Mouse (Mus musculus) Patski (cell line): Measurements from ENCODE around the gene Vgll4. TPM values are rescaled to one million over a fixed set of nuclear protein-coding genes. Genes with fewer than 3 reads are reported as not detected.
A peak's percentile ranks its signal among the peaks of the same experiment; 100 is the strongest.

Experiments
- ATAC-seq: fragments of 100-300 bp; one replicate; pipeline ENCODE4 v1.8.0; 2021
- CTCF ChIA-PET: fragments of 350-600 bp; sonication (Branson Sonifier 250); formaldehyde crosslinking; loops from one replicate; lab custom pipeline; 2022; ENCODE audit warnings: inconsistent platforms; lab: Charles Lee
- POLR2A ChIA-PET: fragments of 350-600 bp; sonication (Branson Sonifier 250); formaldehyde crosslinking; loops from one replicate; lab custom pipeline; 2022; ENCODE audit warnings: antibody characterized with exemption, inconsistent platforms; lab: Charles Lee
- DNase-seq: peaks from one replicate; pipeline ENCODE4 v3.0.0-alpha.2; 2011; ENCODE audit warnings: low read depth, low spot score
- H3K27me3 ChIP-seq: fragments of 371-371 bp; one replicate; pipeline ENCODE4 v1.5.1; 2021
- CTCF ChIP-seq: fragments of 100-300 bp; IDR thresholded peaks from one replicate; pipeline ENCODE4 v1.5.1; 2021
- in situ Hi-C: fragments of 300-500 bp; cut with MboI; formaldehyde crosslinking; loops from 3 replicates; pipeline ENCODE4 v1.11.1; 2018; ENCODE audit warnings: low pct_unique_long_range_greater_than_20kb, mixed read lengths
- polyA plus RNA-seq: library from polyadenylated mRNA; unstranded; gene quantifications from one replicate; pipeline ENCODE4 v1.2.3, GENCODE M21; 2021

Vgll4 gene
- polyA plus RNA-seq, 1 experiment from 2014 or later = 98.0 TPM

DNA sequence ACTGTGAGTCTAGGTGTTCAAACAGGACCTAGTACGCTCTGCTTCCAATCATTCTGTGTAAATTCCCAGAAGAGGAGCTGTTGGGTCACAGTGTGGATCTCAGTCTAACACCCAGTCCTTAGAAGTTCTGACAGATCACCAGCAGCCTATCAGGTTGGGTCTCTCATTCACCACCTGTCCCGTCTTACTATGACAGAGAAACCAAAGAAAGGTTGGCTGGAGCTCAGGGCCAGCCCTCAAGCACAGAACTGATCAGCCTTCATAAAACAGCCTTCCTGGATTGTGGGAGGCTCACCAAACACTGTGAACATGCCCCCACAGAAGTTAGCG lies 96.0 kb downstream of the Vgll4 start:
- no peaks in the 10 kb centered on the region for H3K27me3 ChIP-seq
- ChIA-PET POLR2A (interaction anchor here (1.1 kb wide), 1 partner anchor 9 kb away, joined by 3 read pairs; no protein-coding TSS in a partner anchor), CTCF (interaction anchor here (0.9 to 2.7 kb wide), 4 partner anchors 9 to 46 kb away, joined by 3 to 8 read pairs (median 4); no protein-coding TSS in a partner anchor)
- DNase-seq = no peak
- ATAC-seq = no peak
- in situ Hi-C loops = no loop called here
- TF ChIP-seq CTCF = no peak

DNA sequence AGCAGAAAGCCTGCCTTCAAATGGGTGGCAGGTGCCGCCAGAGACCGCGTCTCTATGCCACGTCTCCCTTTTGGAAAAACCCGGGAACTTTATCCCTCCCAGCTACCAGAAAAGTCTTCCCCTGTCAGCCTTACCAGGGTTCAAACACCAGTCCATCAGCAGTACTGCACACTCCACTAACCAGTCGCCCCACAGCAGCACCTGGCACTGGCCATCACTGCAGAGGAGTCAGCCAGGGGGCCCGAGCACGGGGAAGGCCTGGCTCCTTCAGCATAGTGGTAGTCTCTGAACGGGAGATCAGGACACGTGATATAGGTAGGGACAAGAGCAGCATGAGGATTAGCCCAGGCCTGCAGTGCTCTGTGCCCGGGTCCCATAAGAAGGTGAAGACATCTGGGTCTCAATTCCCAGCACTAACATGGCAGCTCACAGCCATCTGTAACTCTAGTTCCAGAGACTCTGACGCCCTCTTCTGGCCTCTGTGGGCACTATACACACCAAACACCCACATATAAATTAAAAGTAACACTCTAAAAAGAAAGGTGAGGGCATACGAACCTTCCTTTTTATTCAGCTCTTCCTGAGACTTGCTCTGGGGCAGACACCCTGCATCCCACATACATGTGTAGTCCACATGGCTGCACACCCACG lies 98.7 kb downstream of the Vgll4 start:
- ATAC-seq (no peak), DNase-seq (no peak)
- in situ Hi-C loops = no loop called here
- CTCF ChIA-PET = no interaction called here
- TF ChIP-seq CTCF = no peak
- no peaks in the 10 kb centered on the region for H3K27me3 ChIP-seq
- POLR2A ChIA-PET = no interaction called here

DNA sequence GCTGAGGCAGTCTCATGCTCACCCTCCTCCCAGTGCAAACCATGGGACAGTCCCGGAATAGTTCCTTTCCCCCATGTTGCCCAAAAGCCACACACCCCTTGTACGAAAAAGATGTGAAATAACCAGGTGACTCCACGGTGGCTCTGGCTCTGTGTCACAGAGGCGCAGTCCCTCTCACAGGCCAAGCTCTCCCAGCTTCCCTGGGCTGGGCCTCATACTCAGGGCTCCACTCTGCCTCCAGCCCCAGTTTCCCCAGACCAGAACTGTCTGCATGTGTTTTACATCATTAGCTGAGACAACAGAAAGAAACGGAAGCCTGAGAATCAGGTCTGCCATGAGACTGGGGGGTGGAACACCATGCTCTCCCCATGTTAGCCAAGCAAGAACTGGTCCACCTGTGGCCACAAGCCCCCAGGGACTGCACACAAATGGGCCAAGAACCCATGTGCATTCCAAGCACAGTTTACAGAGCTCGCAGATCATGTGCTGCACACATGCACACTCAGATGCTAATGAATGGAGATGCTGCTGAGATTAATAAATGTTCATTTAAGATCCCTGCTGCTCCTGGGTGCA lies 100.2 kb downstream of the Vgll4 start:
- TF ChIP-seq CTCF = no peak
- H3K27me3 ChIP-seq = no peaks in the 10 kb centered on the region
- ChIA-PET POLR2A (no interaction called here), CTCF (no interaction called here)
- no peak for ATAC-seq
- in situ Hi-C loops = no loop called here
- DNase-seq = no peak

GRCm38 (mm10) chr6:114868656-114869055 lies 101.1 kb downstream of the Vgll4 start:
- in situ Hi-C loops = no loop called here
- DNase-seq (no peak), ATAC-seq (no peak)
- POLR2A ChIA-PET = interaction anchor here (1.0 kb wide), 1 partner anchor 14 kb away, joined by 3 read pairs; no protein-coding TSS in a partner anchor
- H3K27me3 ChIP-seq = no peaks in the 10 kb centered on the region
- no peak for TF ChIP-seq CTCF
- CTCF ChIA-PET = no interaction called here

DNA sequence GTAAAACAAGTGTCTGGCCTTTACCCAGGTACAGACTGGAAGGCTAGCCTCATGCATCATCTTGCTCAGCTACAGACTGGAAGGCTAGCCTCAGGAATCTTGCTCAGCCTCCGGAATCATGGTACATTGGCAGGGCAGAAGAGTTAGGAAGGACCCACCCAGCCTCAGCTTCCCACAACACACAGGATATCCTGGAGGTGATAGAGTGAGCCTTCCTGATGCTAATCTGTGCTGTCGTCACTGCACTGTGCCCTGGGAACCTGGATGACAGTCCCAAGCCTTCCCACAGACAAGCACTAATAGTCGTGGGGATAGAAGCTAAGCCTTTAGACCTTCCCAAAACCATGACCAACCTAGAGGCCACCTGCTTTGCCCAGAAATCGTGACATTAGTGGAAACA lies 103.2 kb downstream of the Vgll4 start:
- ChIA-PET CTCF (interaction anchor here (0.9 to 1.7 kb wide), 4 partner anchors 16 to 89 kb away, joined by 3 to 4 read pairs (median 3); no protein-coding TSS in a partner anchor), POLR2A (no interaction called here)
- no peak for ATAC-seq
- in situ Hi-C loops = no loop called here
- no peak for DNase-seq
- TF ChIP-seq CTCF = no peak
- H3K27me3 ChIP-seq = no peaks in the 10 kb centered on the region

- CTCF ChIA-PET = interaction anchor here (0.9 to 1.7 kb wide), 3 partner anchors 17 to 62 kb away, joined by 3 to 4 read pairs (median 3); no protein-coding TSS in a partner anchor
- H3K27me3 ChIP-seq = no peaks in the 10 kb centered on the region
- TF ChIP-seq CTCF = no peak
- in situ Hi-C loops = no loop called here
- DNase-seq (no peak), ATAC-seq (peak; percentile 62)
- POLR2A ChIA-PET = no interaction called here
Observed at GRCm38 (mm10) chr6:114866078-114866477, 103.7 kb downstream of the Vgll4 start.

- ChIA-PET POLR2A (no interaction called here), CTCF (interaction anchor here (0.8 to 1.4 kb wide), 2 partner anchors 10 to 65 kb away, joined by 3 read pairs; no protein-coding TSS in a partner anchor)
- DNase-seq = no peak
- TF ChIP-seq CTCF = no peak
- no peaks in the 10 kb centered on the region for H3K27me3 ChIP-seq
- in situ Hi-C loops = no loop called here
- no peak for ATAC-seq
Observed at GRCm38 (mm10) chr6:114864421-114864820, 105.4 kb downstream of the Vgll4 start.

GRCm38 (mm10) chr6:114863501-114863900 lies 106.3 kb downstream of the Vgll4 start:
- no peak for DNase-seq
- TF ChIP-seq CTCF = no peak
- POLR2A ChIA-PET = no interaction called here
- in situ Hi-C loops = no loop called here
- no peak for ATAC-seq
- CTCF ChIA-PET = interaction anchor here (1.4 kb wide), 1 partner anchor 66 kb away, joined by 3 read pairs; no protein-coding TSS in a partner anchor
- H3K27me3 ChIP-seq = no peaks in the 10 kb centered on the region

DNA sequence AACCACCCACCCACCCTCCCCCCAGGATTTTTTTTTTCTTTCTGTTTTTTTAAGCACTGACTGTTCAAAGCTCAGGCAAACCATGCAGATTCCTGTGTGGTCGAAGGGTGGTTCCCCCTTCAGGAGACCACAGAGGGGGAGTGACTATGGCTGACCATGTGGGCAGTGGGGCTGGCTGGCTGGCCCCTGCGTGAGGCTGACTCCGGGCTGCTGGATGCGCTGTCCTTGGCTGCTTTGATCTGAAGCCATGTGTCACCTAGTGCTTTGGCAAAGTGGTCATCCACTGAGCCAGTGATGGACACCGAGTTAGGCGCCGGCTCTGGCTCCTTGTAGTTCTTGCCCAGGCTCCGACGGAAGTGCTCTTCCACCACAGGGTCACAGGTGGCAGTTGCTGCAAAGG lies 107.7 kb downstream of the Vgll4 start:
- in situ Hi-C loops = no loop called here
- DNase-seq = no peak
- H3K27me3 ChIP-seq = no peaks in the 10 kb centered on the region
- no peak for TF ChIP-seq CTCF
- no peak for ATAC-seq
- ChIA-PET POLR2A (no interaction called here), CTCF (no interaction called here)

DNA sequence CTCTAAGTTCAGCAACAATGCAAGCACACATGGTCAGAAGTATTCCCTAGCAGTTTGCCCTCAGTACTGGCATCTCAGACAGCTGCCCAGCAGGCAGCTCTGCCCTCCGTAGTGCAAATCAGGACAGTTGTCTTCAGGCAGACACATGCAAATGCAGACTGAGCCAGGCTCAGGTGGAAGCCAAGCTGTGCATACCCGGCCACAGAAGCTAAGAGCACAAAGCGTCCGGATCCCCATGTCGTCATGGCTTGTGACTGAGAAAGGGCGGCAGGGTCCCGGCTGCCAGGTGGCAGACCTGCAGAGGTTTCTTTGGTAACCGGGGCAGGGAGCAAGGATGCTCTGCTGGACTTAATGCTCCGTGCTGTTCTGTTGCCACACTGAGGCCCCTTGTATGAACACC lies 108.2 kb downstream of the Vgll4 start:
- ChIA-PET CTCF (no interaction called here), POLR2A (no interaction called here)
- no peak for DNase-seq
- in situ Hi-C loops = no loop called here
- ATAC-seq = no peak
- TF ChIP-seq CTCF = no peak
- H3K27me3 ChIP-seq = no peaks in the 10 kb centered on the region
